Mouse (Mus musculus) liver, adult (tissue): ENCODE measurements around the gene Plpp3.

Experiments
- GATA4 ChIP-seq: IDR thresholded peaks from 2 replicates; pipeline ENCODE4 v1.6.1; 2014; ENCODE audit warnings: mild to moderate bottlenecking, low read length; ENCODE audit not compliant: insufficient replicate concordance

The Plpp3 gene

GRCm38 (mm10) chr4:105192665-105193064 lies 35.5 kb downstream of the Plpp3 start:
- TF ChIP-seq GATA4, result no peak

DNA sequence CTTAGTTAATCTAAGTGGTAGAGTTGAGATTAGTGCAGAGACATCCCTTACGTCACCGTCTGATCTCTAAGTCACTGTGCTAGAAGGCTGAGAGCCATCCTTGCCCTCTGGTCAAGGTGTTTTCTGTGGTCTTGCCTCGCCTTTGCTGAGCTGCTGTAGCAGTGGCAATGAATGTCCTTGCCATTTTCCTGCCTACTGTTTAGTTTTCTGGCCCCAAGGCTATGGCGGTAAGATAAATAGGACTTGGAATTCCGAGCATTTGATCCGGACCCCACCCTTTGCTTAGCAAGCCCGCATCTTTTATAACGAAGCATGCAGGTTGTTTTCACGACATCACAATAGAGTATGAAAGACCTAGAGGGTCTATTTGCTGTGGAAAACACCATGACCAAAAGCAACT lies 38.1 kb downstream of the Plpp3 start:
- TF ChIP-seq GATA4, result no peak

GRCm38 (mm10) chr4:105196099-105196498 lies 39.0 kb downstream of the Plpp3 start:
- no peak for TF ChIP-seq GATA4

- peak; percentile 72; the same call in 1 of the 2 replicates for TF ChIP-seq GATA4
These were observed 40.0 kb downstream of the Plpp3 start for GRCm38 (mm10) chr4:105196993-105197765.

DNA sequence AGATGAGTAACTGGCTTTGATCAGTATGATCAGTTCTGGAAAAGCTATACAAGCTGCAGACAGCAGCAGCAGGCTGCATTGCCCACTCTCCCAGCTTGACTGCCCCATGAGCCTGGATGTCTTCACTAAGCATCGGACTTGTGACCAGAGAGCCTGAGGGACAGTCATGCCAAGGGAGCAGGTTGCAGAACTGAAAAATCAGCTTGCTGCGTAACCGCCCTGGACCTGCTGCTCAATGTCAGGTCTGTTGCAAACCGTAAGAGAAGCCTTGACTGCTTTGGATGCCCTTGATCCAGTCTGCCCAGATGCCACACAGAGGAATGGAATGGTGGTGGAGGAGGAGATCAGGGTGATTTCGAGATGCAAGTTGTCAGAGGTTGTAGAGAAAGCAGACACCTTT lies 41.5 kb downstream of the Plpp3 start:
- no peak for TF ChIP-seq GATA4

GRCm38 (mm10) chr4:105199345-105199744 lies 42.2 kb downstream of the Plpp3 start:
- no peak for TF ChIP-seq GATA4

- no peak for TF ChIP-seq GATA4
These were observed 43.7 kb downstream of the Plpp3 start for GRCm38 (mm10) chr4:105200624-105201524.

- no peak for TF ChIP-seq GATA4
These were observed 45.3 kb downstream of the Plpp3 start for GRCm38 (mm10) chr4:105202439-105202838.

DNA sequence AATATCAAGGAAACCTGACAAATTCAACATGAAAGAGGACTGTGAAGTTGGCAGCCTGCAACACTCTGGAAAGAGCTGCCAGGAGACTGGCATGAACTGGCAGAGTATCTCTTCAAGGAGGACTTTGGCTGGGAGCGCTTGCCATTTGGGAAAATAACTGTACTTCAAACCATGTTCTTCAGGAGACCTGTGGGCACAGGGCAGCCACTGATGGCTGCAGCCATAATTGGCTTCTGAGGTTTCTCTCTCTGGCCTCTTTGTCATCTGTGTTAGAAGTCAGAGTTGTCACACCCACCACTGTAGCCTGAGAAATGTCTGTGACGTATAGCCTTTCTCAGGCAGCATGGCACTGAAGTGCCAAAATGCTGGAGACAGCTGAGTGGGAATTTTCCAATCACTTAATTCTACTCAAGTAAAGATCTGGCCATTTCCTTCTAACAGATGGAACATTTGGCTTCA lies 46.2 kb downstream of the Plpp3 start:
- no peak for TF ChIP-seq GATA4

- no peak for TF ChIP-seq GATA4
These were observed 46.9 kb downstream of the Plpp3 start for GRCm38 (mm10) chr4:105204071-105204470.

DNA sequence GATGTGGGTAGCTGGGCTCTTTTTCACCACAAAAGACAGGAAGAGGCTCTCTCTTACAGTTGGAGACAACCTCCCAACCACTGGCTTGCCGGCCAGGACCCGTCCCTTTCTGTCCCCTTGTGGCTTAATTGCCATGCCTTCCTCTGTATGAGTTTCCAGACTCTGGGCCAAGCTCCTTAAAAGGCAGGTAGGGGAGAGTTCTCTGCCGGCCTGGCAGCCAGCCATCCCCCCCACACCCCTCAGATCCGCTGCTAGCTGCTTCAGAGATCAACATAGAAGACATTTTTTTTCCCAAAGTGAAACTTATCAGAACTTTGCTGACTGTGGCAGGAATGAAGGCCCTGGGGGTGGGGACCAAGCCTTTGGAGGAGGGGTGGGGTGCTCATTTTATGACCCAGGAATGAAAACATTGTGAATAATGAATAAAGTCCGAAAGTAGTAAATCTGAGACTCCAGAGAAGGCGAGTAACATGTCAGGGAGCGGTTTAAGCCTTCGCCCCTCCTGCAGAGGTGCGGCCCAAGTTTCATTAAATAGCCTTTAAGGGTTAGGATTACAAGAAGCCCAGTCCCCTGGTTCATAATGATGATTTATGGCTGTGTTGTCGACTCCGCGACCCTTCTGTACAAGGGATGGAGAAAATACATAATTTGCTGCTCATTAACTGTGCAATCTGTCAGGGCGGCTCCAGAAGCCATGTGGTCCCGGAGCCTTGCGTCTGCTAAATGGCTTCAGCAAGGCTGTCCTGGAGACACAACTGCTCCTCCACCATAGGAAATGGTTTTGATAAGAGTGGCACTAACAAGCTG lies 48.1 kb downstream of the Plpp3 start:
- no peak for TF ChIP-seq GATA4

GRCm38 (mm10) chr4:105206102-105206501 lies 49.0 kb downstream of the Plpp3 start:
- no peak for TF ChIP-seq GATA4

GRCm38 (mm10) chr4:105206995-105207394 lies 49.8 kb downstream of the Plpp3 start:
- no peak for TF ChIP-seq GATA4

DNA sequence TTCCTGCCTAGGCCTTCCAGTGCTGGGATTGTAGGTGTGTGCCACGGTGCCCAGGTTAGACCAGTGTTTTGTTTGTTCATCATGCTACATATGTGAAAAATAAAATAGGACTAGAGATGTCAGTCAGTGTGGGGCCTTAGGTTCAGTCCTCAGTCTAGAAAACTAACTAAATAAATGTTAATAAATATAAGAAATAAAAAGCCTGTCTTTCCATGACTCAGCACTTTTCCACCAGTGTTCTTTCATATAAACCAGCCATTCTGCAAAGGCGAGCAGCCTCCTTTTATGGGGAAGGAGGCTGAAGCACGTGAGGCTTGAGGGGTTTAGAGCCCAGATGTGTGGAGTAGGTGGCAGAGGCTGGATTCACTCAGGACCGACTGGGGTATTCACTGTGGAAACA lies 50.5 kb downstream of the Plpp3 start:
- no peak for TF ChIP-seq GATA4

GRCm38 (mm10) chr4:105208977-105209376 lies 51.8 kb downstream of the Plpp3 start:
- no peak for TF ChIP-seq GATA4
